Mouse (Mus musculus) limb, embryonic 11.5 days (tissue): Measurements from ENCODE around the gene Evx2. TPM values are rescaled to one million over a fixed set of nuclear protein-coding genes. Genes with fewer than 3 reads are reported as not detected.

Experiments used
- ATAC-seq: fragments of 200-750 bp; cut with Nextera tagmentation; 2 replicates; pipeline ENCODE4 v1.8.0; 2017; ENCODE audit warnings: low read depth; ENCODE audit not compliant: insufficient number of reproducible peaks, low FRiP score, low TSS enrichment
- DNase-seq: peaks from one replicate; pipeline ENCODE4 v3.0.0-alpha.2; 2015; ENCODE audit warnings: low spot score
- H3K27ac ChIP-seq: fragments of 300-500 bp; sonication (generic); replicated peaks from 2 replicates; pipeline ENCODE4 v1.5.1; 2014; ENCODE audit warnings: low read depth, mild to moderate bottlenecking, low read length
- H3K27me3 ChIP-seq: fragments of 300-500 bp; sonication (generic); 2 replicates; pipeline ENCODE4 v1.6.1; 2014; ENCODE audit warnings: mild to moderate bottlenecking, low read length, mixed read lengths; ENCODE audit not compliant: control insufficient read depth, insufficient read depth
- H3K36me3 ChIP-seq: fragments of 300-500 bp; sonication (generic); 2 replicates; pipeline ENCODE4 v1.6.1; 2014; ENCODE audit warnings: mild to moderate bottlenecking, low read length, moderate library complexity, mixed read lengths; ENCODE audit not compliant: control insufficient read depth, insufficient read depth
- H3K4me1 ChIP-seq: fragments of 300-500 bp; sonication (generic); 2 replicates; pipeline ENCODE4 v1.6.1; 2014; ENCODE audit warnings: low read length, mixed read lengths; ENCODE audit not compliant: control insufficient read depth, insufficient read depth
- H3K4me2 ChIP-seq: fragments of 300-500 bp; sonication (generic); 2 replicates; pipeline ENCODE4 v1.6.1; 2014; ENCODE audit warnings: low read depth, mild to moderate bottlenecking, moderate library complexity; ENCODE audit not compliant: severe bottlenecking
- H3K4me3 ChIP-seq: fragments of 300-500 bp; sonication (generic); 2 replicates; pipeline ENCODE4 v1.5.1; 2014; ENCODE audit warnings: low read depth, low read length
- H3K9ac ChIP-seq: fragments of 300-500 bp; sonication (generic); 2 replicates; pipeline ENCODE4 v1.6.1; 2014; ENCODE audit warnings: mild to moderate bottlenecking, low read length
- H3K9me3 ChIP-seq: fragments of 300-500 bp; sonication (generic); 2 replicates; pipeline ENCODE4 v1.6.1; 2016; ENCODE audit warnings: low read length; ENCODE audit not compliant: control insufficient read depth
- WGBS: fragments of 180-500 bp; shearing (Covaris S2); extraction: QIAGEN DNeasy Blood & Tissue Kit; methylation state at CpG from one replicate; pipeline ENCODE4 v1.1.7; 2014; 5-methylcytosine and 5-hydroxymethylcytosine counted together
- microRNA-seq: library from miRNA; unstranded; fragments of <30 nt; microRNA quantifications from one replicate; pipeline ENCODE4, GENCODE M21; 2016
- polyA plus RNA-seq: library from polyadenylated mRNA; unstranded; fragments of >200 nt; fragmentation: Nextera tagmentation; extraction: Ambion mirVana; gene quantifications from 2 replicates; pipeline ENCODE4 v1.2.1, GENCODE M21; 2014

Gene Evx2
- polyA plus RNA-seq, 1 experiment from 2014 or later = 3.8 TPM

DNA sequence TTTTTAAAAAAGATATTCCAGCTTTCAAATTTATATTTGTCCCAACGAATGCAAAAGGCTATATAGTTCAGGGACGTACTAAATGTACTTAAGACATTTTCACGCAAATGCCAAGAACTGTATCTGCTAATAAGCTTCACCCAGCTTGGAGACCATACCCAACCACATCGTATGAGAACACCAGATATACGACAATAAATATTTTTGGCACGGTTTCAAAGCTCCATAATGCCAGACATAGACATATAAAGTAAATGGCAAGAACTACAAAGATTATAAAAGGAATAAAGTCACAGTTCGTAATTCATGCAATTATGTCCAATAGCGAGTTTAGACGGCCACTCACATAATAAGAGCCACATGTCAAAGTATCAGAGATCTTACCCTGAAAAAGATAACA is 41.7 kb downstream of the Evx2 start:
- H3K27ac ChIP-seq = no peak overlapping the region
- no peak overlapping the region for H3K4me3 ChIP-seq
- 29% methylated on average over 9 of the region's 9 CpGs for WGBS
- no peak overlapping the region for H3K4me2 ChIP-seq
- ATAC-seq (no peak), DNase-seq (no peak)
- H3K9ac ChIP-seq = no peak overlapping the region
- no peaks in the 10 kb centered on the region for H3K27me3 ChIP-seq
- H3K4me1 ChIP-seq = no peaks in the 10 kb centered on the region
- H3K36me3 ChIP-seq = no peaks in the 10 kb centered on the region
- no peaks in the 10 kb centered on the region for H3K9me3 ChIP-seq

DNA sequence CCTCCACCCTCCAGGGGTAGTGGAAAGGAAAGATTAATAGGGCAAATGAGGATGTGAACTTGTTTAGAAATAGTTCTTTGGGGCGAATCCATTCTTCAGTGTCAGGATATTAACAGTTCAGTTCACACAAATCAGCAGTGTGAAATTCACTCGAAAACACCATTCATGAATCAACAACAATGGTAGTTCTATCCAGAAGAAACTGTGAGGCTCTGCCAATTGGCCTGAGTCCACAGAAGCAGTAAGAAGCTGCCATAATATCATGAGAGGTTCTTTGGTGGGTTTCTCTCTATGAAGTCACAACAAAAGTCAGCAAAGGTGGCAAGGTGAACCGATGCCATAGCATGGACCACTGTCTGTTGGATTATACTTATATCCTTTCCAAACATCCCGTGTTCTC is 48.0 kb downstream of the Evx2 start:
- no peaks in the 10 kb centered on the region for H3K27me3 ChIP-seq
- H3K27ac ChIP-seq = no peak overlapping the region
- no peaks in the 10 kb centered on the region for H3K9me3 ChIP-seq
- no peak overlapping the region for H3K4me2 ChIP-seq
- no peak overlapping the region for H3K9ac ChIP-seq
- H3K4me3 ChIP-seq = no peak overlapping the region
- H3K36me3 ChIP-seq = no peaks in the 10 kb centered on the region
- no peaks in the 10 kb centered on the region for H3K4me1 ChIP-seq
- ATAC-seq (no peak), DNase-seq (no peak)
- WGBS = 93% methylated on average over 4 of the region's 4 CpGs

DNA sequence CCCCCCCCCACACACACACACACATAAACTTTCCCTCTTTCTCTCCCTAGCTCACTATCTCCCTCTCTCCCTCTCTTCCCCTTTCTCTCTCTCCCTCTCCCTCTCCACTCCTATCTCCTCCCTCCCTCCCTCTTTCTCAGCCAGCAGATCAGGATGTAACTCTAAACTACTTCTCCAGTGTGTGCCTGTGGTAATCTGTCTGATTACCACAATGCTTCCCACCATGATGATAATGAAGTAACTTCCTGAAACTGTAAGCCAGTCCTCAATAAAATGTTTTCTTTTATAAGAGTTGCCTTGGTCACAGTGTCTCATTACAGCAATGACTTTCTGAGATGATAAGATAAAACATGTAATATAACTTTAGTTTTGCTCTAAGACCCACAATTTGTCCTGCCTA is 50.0 kb downstream of the Evx2 start:
- no peaks in the 10 kb centered on the region for H3K9me3 ChIP-seq
- no peak overlapping the region for H3K4me2 ChIP-seq
- ATAC-seq (no peak), DNase-seq (no peak)
- H3K4me3 ChIP-seq = no peak overlapping the region
- H3K9ac ChIP-seq = no peak overlapping the region
- H3K27ac ChIP-seq = no peak overlapping the region
- H3K4me1 ChIP-seq = no peaks in the 10 kb centered on the region
- no peaks in the 10 kb centered on the region for H3K27me3 ChIP-seq
- no peaks in the 10 kb centered on the region for H3K36me3 ChIP-seq

DNA sequence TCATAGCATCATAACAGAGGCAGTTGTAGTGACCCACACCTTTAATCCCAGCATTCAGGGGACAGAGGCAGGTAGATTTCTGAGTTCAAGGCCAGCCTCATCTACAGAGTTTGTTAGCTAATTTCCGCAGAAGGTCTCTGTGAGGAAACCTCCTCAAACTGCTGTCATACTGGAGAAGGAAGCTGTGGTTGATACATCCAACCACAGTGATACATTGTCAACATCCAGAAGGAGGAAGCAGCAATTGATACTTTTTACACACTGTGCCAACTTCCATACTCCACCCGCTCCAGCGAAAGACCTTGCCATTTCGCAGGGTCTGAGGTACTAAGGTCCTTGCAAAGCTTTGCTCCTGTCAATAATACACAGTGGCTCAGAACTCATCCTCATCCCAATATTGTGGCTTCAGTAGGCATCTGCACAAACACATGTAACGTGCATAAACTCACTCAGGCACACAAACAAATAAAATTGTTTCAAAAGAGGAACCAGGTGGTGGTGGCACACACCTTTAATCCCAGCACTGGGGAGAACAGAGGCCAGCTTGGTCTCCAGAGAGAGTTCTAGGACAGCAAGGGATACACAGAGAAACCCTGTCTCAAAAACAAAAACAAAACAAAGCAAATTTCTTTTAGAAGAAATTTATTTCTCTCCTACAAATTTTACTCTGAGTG is 53.1 kb downstream of the Evx2 start:
- H3K27ac ChIP-seq = no peak overlapping the region
- no peaks in the 10 kb centered on the region for H3K27me3 ChIP-seq
- H3K4me2 ChIP-seq = no peak overlapping the region
- H3K9me3 ChIP-seq = no peaks in the 10 kb centered on the region
- H3K4me3 ChIP-seq = no peak overlapping the region
- 0 out of 2 replicates have a peak, but pooled peaks cover 2% of the 10 kb centered on the region for H3K4me1 ChIP-seq
- H3K36me3 ChIP-seq = no peaks in the 10 kb centered on the region
- ATAC-seq (no peak), DNase-seq (no peak)
- no peak overlapping the region for H3K9ac ChIP-seq
- WGBS = 88% methylated on average over 5 of the region's 5 CpGs

DNA sequence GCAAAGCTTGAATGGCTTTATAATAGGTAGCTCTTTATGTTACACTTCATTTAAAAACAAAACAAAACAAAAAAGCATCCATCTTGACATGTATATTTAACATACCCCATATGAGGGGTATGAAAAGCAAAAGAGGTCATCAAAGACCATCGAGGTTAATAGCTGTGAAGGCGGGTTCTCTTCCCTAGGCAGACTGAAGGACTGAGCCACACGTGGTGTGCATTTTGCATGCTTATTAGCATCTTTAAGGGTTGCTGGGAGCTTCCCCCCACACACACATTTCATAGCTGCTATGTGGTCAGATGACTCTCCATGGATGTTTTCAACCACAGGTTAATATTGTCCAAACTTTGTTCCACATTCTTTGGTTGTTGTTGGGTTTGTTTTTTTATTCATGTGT is 55.3 kb downstream of the Evx2 start:
- no peak overlapping the region for H3K4me2 ChIP-seq
- H3K9ac ChIP-seq = no peak overlapping the region
- 0 out of 2 replicates have a peak, but pooled peaks cover 2% of the 10 kb centered on the region for H3K4me1 ChIP-seq
- H3K4me3 ChIP-seq = no peak overlapping the region
- no peaks in the 10 kb centered on the region for H3K36me3 ChIP-seq
- no peaks in the 10 kb centered on the region for H3K9me3 ChIP-seq
- WGBS = 47% methylated on average over 3 of the region's 3 CpGs
- H3K27me3 ChIP-seq = no peaks in the 10 kb centered on the region
- ATAC-seq (no peak), DNase-seq (no peak)
- H3K27ac ChIP-seq = no peak overlapping the region

Small RNAs within 50 kb of the gene (microRNA-seq; reads per million reads assigned to microRNA genes)
- not detected for gene Gm44463

Other genes starting within 250 kb of the Evx2 start
- 48.1 and 52.2 TPM in 2 replicates for gene Lnpk, start 80.1 kb downstream of the Evx2 start, polyA plus RNA-seq
- gene Hoxd13, start 8.8 kb upstream of the Evx2 start, polyA plus RNA-seq = 55.3 and 59.8 TPM in 2 replicates
- gene Hoxd12, start 15.5 kb upstream of the Evx2 start, polyA plus RNA-seq = 80.7 and 82.2 TPM in 2 replicates
- 59.6 and 64.4 TPM in 2 replicates for gene Hoxd11, start 20.0 kb upstream of the Evx2 start, polyA plus RNA-seq
- 52.0 and 55.0 TPM in 2 replicates for gene Hoxd10, start 32.4 kb upstream of the Evx2 start, polyA plus RNA-seq
- gene Hoxd9, start 38.2 kb upstream of the Evx2 start, polyA plus RNA-seq = 17.1 and 24.1 TPM in 2 replicates
- 11.6 and 13.1 TPM in 2 replicates for gene Hoxd8, start 45.1 kb upstream of the Evx2 start, polyA plus RNA-seq
- gene Hoxd3, start 52.4 kb upstream of the Evx2 start, polyA plus RNA-seq = 1.2 and 1.4 TPM in 2 replicates
- 0.84 and 1.9 TPM in 2 replicates for gene Hoxd4, start 52.4 kb upstream of the Evx2 start, polyA plus RNA-seq
- 0.45 and 0.55 TPM in 2 replicates for gene Gm28230, start 67.2 kb upstream of the Evx2 start, polyA plus RNA-seq
- 0.17 and 0.30 TPM in 2 replicates for gene Hoxd1, start 103.4 kb upstream of the Evx2 start, polyA plus RNA-seq
- 128 and 131 TPM in 2 replicates for gene Mtx2, start 166.2 kb upstream of the Evx2 start, polyA plus RNA-seq